Mouse (Mus musculus) kidney, embryonic 15.5 days (tissue): ENCODE measurements around the gene Dennd1a. TPM values are rescaled to one million over a fixed set of nuclear protein-coding genes. Genes with fewer than 3 reads are reported as not detected.

Experiments
- ATAC-seq: fragments of 200-750 bp; cut with Nextera tagmentation; replicated peaks from 2 replicates; pipeline ENCODE4 v1.8.0; 2017; ENCODE audit warnings: moderate TSS enrichment; ENCODE audit not compliant: low FRiP score
- H3K27ac ChIP-seq: fragments of 300-500 bp; sonication (generic); 2 replicates; pipeline ENCODE4 v1.5.1; 2015; ENCODE audit warnings: mild to moderate bottlenecking, inconsistent platforms
- H3K27me3 ChIP-seq: fragments of 300-500 bp; sonication (generic); 2 replicates; pipeline ENCODE4 v1.6.1; 2015; ENCODE audit warnings: inconsistent platforms
- H3K36me3 ChIP-seq: fragments of 300-500 bp; sonication (generic); 2 replicates; pipeline ENCODE4 v1.6.1; 2015; ENCODE audit warnings: inconsistent platforms
- H3K4me1 ChIP-seq: fragments of 300-500 bp; sonication (generic); 2 replicates; pipeline ENCODE4 v1.6.1; 2015; ENCODE audit warnings: inconsistent platforms
- H3K4me2 ChIP-seq: fragments of 300-500 bp; sonication (generic); 2 replicates; pipeline ENCODE4 v1.6.1; 2015; ENCODE audit warnings: moderate library complexity, mild to moderate bottlenecking, inconsistent platforms
- H3K4me3 ChIP-seq: fragments of 300-500 bp; sonication (generic); replicated peaks from 2 replicates; pipeline ENCODE4 v1.5.1; 2015; ENCODE audit warnings: mild to moderate bottlenecking, inconsistent platforms
- H3K9ac ChIP-seq: fragments of 300-500 bp; sonication (generic); 2 replicates; pipeline ENCODE4 v1.6.1; 2015; ENCODE audit warnings: mild to moderate bottlenecking, inconsistent platforms
- H3K9me3 ChIP-seq: fragments of 300-500 bp; sonication (generic); replicated peaks from 2 replicates; pipeline ENCODE4 v1.6.1; 2016; ENCODE audit warnings: inconsistent platforms
- WGBS: fragments of 180-500 bp; shearing (Covaris S2); methylation state at CpG from one replicate; pipeline ENCODE4 v1.1.7; 2015; ENCODE audit warnings: mixed read lengths; 5-methylcytosine and 5-hydroxymethylcytosine counted together
- polyA plus RNA-seq: library from polyadenylated mRNA; unstranded; fragments of >200 nt; fragmentation: Nextera tagmentation; extraction: Ambion mirVana; gene quantifications from 2 replicates; pipeline ENCODE4 v1.2.1, GENCODE M21; 2015

Dennd1a gene
- polyA plus RNA-seq, 1 experiment from 2014 or later, result 16.2 TPM

DNA sequence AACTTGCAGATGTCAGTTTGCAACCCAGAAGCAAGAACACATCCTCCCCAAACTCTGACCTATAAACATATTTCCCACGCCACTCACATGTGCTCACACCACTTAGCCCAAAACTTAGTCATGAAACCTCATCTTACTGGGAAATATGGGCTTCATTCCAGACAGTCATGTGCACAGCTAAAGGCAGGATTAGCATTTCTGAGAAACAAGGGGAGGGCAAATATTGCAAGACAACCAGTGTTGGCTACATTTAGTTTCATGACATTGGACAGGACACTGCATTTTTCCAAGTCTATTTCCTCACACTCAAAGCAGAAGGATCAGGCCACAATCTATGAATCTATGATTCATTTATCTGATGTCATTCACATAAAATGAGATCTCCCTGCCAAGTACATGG, 4.3 kb upstream of the Dennd1a start:
- Histone ChIP-seq H3K4me1 (peaks cover 1% of the 10 kb centered on the region), H3K9ac (no peak overlapping the region), H3K27ac (no peak overlapping the region), H3K9me3 (no peaks in the 10 kb centered on the region), H3K4me2 (no peak overlapping the region), H3K36me3 (no peaks in the 10 kb centered on the region), H3K27me3 (no peaks in the 10 kb centered on the region), H3K4me3 (no peak overlapping the region)
- ATAC-seq, result no peak
- 78% methylated on average over 1 of the region's 1 CpGs for WGBS

GRCm38 (mm10) chr2:38288226-38288625, 1.0 kb upstream of the Dennd1a start:
- Histone ChIP-seq H3K9ac (no peak overlapping the region), H3K4me1 (peaks cover 7% of the 10 kb centered on the region), H3K27ac (no peak overlapping the region), H3K9me3 (no peaks in the 10 kb centered on the region), H3K36me3 (no peaks in the 10 kb centered on the region), H3K4me2 (peak overlapping the region; percentile 68; the same call in 1 of the 2 replicates), H3K27me3 (no peaks in the 10 kb centered on the region), H3K4me3 (no peak overlapping the region)
- ATAC-seq, result no peak
- 46% methylated on average over 2 of the region's 2 CpGs for WGBS

GRCm38 (mm10) chr2:38286433-38286732, 807 bp downstream of the Dennd1a start:
- Histone ChIP-seq H3K4me1 (peaks cover 7% of the 10 kb centered on the region), H3K27ac (peak overlapping the region; percentile 92), H3K4me2 (peak overlapping the region; percentile 68), H3K9me3 (no peaks in the 10 kb centered on the region), H3K4me3 (peak overlapping the region; percentile 89), H3K27me3 (no peaks in the 10 kb centered on the region), H3K9ac (peak overlapping the region; percentile 89), H3K36me3 (no peaks in the 10 kb centered on the region)
- WGBS, result 5% methylated on average over 4 of the region's 4 CpGs
- ATAC-seq, result no peak; the same call in 1 of the 2 replicates

GRCm38 (mm10) chr2:38285781-38286432, 1.3 kb downstream of the Dennd1a start:
- H3K9me3 ChIP-seq, result no peaks in the 10 kb centered on the region
- peak overlapping the region; percentile 92 for H3K27ac ChIP-seq
- H3K36me3 ChIP-seq, result no peaks in the 10 kb centered on the region
- ATAC-seq, result no peak
- no peaks in the 10 kb centered on the region for H3K27me3 ChIP-seq
- H3K9ac ChIP-seq, result peak overlapping the region; percentile 89; the same call in 1 of the 2 replicates
- 62% methylated on average over 4 of the region's 4 CpGs for WGBS
- peak overlapping the region; percentile 89 for H3K4me3 ChIP-seq
- peaks cover 8% of the 10 kb centered on the region for H3K4me1 ChIP-seq
- H3K4me2 ChIP-seq, result peak overlapping the region; percentile 68

DNA sequence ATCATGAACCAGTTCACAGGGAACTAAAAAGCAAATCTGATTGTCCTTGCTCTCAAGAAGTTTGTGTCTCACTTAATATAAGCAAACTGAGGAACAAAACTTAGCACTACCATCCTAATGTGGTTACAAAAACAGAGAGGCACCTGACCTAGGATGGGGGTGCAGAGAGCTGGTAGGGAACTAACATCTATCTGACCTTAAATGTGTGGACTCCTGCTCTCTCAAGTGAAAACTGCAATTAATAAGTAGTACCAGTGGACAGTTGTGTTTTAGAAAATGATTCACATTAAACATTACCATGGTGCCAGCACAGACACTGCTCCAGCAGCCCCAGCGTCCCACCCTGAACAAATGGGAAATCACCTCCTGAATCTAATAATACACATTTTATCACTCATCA, 3.2 kb downstream of the Dennd1a start:
- no peak for ATAC-seq
- H3K4me3 ChIP-seq, result no peak overlapping the region
- H3K4me2 ChIP-seq, result no peak overlapping the region
- no peak overlapping the region for H3K27ac ChIP-seq
- no peaks in the 10 kb centered on the region for H3K27me3 ChIP-seq
- H3K36me3 ChIP-seq, result no peaks in the 10 kb centered on the region
- H3K4me1 ChIP-seq, result peaks cover 11% of the 10 kb centered on the region
- H3K9ac ChIP-seq, result no peak overlapping the region
- H3K9me3 ChIP-seq, result no peaks in the 10 kb centered on the region
- 76% methylated on average over 1 of the region's 1 CpGs for WGBS

GRCm38 (mm10) chr2:38280376-38280775, 6.8 kb downstream of the Dennd1a start:
- no peak overlapping the region for H3K9ac ChIP-seq
- no peaks in the 10 kb centered on the region for H3K27me3 ChIP-seq
- no peaks in the 10 kb centered on the region for H3K9me3 ChIP-seq
- no peak overlapping the region for H3K27ac ChIP-seq
- no peak overlapping the region for H3K4me3 ChIP-seq
- H3K4me2 ChIP-seq, result no peak overlapping the region
- ATAC-seq, result no peak
- H3K4me1 ChIP-seq, result peaks cover 4% of the 10 kb centered on the region; the same call in 1 of the 2 replicates
- H3K36me3 ChIP-seq, result no peaks in the 10 kb centered on the region

DNA sequence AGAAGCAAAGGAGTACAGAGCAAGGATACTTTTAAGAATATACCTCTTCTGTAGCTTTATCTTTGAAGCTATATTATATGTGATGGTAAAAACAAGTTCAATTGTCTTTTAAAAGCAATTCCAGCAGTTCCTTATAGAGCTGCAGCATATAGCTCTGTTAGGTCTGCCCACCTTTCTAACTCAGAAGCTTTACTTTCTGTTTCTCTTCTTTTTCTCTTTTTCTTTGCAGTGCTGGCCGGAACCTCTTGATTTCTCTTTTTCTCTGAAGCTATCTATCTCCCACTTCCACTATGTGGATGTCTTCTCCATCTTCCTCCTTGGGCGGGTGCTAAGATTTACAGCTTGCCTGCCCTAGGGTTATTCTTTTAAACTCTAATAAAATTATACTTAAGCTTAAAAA, 12.2 kb downstream of the Dennd1a start:
- 72% methylated on average over 2 of the region's 2 CpGs for WGBS
- no peak for ATAC-seq

GRCm38 (mm10) chr2:38263653-38264052, 23.5 kb downstream of the Dennd1a start:
- Histone ChIP-seq H3K4me2 (no peak overlapping the region), H3K4me1 (no peaks in the 10 kb centered on the region), H3K9ac (no peak overlapping the region), H3K4me3 (no peak overlapping the region), H3K27me3 (no peaks in the 10 kb centered on the region), H3K27ac (no peak overlapping the region), H3K36me3 (no peaks in the 10 kb centered on the region), H3K9me3 (no peaks in the 10 kb centered on the region)
- 80% methylated on average over 2 of the region's 2 CpGs for WGBS
- no peak for ATAC-seq

More for the DNA sequence above, 12.2 kb downstream of the Dennd1a start:
- Histone ChIP-seq H3K27me3 (no peaks in the 10 kb centered on the region), H3K4me2 (no peak overlapping the region), H3K4me3 (no peak overlapping the region), H3K36me3 (no peaks in the 10 kb centered on the region), H3K27ac (no peak overlapping the region), H3K9ac (no peak overlapping the region), H3K4me1 (no peaks in the 10 kb centered on the region), H3K9me3 (no peaks in the 10 kb centered on the region)

- no peak overlapping the region for H3K4me2 ChIP-seq
- no peaks in the 10 kb centered on the region for H3K36me3 ChIP-seq
- no peak overlapping the region for H3K4me3 ChIP-seq
- no peaks in the 10 kb centered on the region for H3K27me3 ChIP-seq
- no peaks in the 10 kb centered on the region for H3K9me3 ChIP-seq
- no peak for ATAC-seq
- no peak overlapping the region for H3K9ac ChIP-seq
- no peaks in the 10 kb centered on the region for H3K4me1 ChIP-seq
- no peak overlapping the region for H3K27ac ChIP-seq
Observed at GRCm38 (mm10) chr2:38259052-38259451, 28.1 kb downstream of the Dennd1a start.

DNA sequence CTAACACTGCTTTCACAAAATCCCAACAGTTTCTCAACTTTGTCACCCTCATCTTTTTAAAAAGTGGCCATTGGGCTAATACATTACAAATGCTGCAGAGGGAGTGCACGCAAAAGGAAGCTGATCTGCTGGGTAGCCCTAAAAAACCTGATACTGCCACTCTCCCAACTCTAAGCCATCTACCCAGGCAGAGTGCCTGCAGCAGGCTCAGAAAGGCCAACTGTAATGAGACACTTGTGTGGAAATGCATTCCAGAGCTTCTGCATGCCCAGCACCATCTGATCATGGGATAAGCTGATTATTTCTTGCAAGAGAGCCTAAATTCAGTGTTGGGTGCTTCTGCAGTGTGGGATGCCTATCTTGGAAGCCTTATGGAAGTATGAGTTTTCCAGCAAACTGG, 49.6 kb downstream of the Dennd1a start:
- no peak overlapping the region for H3K9ac ChIP-seq
- H3K4me2 ChIP-seq, result no peak overlapping the region
- no peaks in the 10 kb centered on the region for H3K36me3 ChIP-seq
- WGBS, result 55% methylated on average over 1 of the region's 1 CpGs
- H3K4me1 ChIP-seq, result no peaks in the 10 kb centered on the region
- H3K4me3 ChIP-seq, result no peak overlapping the region
- no peak for ATAC-seq
- no peaks in the 10 kb centered on the region for H3K9me3 ChIP-seq
- no peaks in the 10 kb centered on the region for H3K27me3 ChIP-seq
- H3K27ac ChIP-seq, result no peak overlapping the region

DNA sequence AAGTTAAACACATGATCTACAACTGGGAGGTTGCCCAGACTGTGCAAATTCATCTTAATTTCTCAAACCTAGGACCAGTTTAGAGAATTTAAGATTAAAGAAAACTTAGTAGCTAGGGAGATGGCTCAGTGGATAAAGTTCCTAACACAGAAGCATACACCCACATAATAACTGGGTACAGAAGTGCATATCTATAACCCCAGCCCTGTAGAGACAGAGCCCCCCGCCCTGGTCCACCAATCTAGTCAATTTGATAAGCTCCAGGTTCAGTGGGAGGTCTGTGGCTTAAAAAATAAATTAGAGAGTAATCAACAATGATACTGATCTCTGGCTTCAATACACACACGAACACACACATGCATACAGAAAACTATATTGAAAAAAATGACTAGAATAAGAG, 51.6 kb downstream of the Dennd1a start:
- no peak for ATAC-seq
- Histone ChIP-seq H3K36me3 (no peaks in the 10 kb centered on the region), H3K27me3 (no peaks in the 10 kb centered on the region), H3K4me3 (no peak overlapping the region), H3K4me1 (no peaks in the 10 kb centered on the region), H3K27ac (no peak overlapping the region), H3K4me2 (no peak overlapping the region), H3K9me3 (no peaks in the 10 kb centered on the region), H3K9ac (no peak overlapping the region)
- 82% methylated on average over 2 of the region's 2 CpGs for WGBS

DNA sequence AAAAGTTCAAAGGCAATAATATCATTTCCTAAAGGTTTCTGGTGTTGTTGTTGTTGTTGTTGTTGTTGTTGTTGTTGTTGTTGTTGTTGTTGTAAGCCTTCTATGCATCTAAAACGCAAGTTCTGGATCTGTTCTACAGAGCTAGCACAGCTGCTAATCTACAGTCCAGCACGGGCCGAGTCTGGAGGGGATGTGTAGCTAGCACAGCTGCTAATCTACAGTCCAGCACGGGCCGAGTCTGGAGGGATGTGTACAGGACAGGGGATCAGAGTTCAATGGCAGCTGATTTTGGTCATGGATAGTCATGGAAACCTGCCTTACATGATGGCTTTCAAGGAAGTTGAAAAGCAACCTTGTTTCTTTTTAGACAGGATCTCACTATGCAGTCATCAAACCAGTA, 57.3 kb downstream of the Dennd1a start:
- H3K27ac ChIP-seq, result no peak overlapping the region
- no peaks in the 10 kb centered on the region for H3K9me3 ChIP-seq
- no peaks in the 10 kb centered on the region for H3K36me3 ChIP-seq
- ATAC-seq, result no peak
- WGBS, result 85% methylated on average over 5 of the region's 5 CpGs
- H3K4me1 ChIP-seq, result no peaks in the 10 kb centered on the region
- H3K4me3 ChIP-seq, result no peak overlapping the region
- no peaks in the 10 kb centered on the region for H3K27me3 ChIP-seq
- H3K9ac ChIP-seq, result no peak overlapping the region
- H3K4me2 ChIP-seq, result no peak overlapping the region

GRCm38 (mm10) chr2:38223759-38224158, 63.4 kb downstream of the Dennd1a start:
- Histone ChIP-seq H3K4me2 (no peak overlapping the region), H3K36me3 (no peaks in the 10 kb centered on the region), H3K9ac (no peak overlapping the region), H3K9me3 (no peaks in the 10 kb centered on the region), H3K4me1 (peaks cover 15% of the 10 kb centered on the region), H3K27me3 (no peaks in the 10 kb centered on the region), H3K27ac (no peak overlapping the region), H3K4me3 (no peak overlapping the region)
- ATAC-seq, result no peak
- WGBS, result 36% methylated on average over 2 of the region's 2 CpGs
